Mouse (Mus musculus): ENCODE measurements around the gene Map3k10. TPM values are rescaled to one million over a fixed set of nuclear protein-coding genes. Genes with fewer than 3 reads are reported as not detected.

Map3k10 gene
- polyA plus RNA-seq, 1 experiment: 39.4 TPM

DNA sequence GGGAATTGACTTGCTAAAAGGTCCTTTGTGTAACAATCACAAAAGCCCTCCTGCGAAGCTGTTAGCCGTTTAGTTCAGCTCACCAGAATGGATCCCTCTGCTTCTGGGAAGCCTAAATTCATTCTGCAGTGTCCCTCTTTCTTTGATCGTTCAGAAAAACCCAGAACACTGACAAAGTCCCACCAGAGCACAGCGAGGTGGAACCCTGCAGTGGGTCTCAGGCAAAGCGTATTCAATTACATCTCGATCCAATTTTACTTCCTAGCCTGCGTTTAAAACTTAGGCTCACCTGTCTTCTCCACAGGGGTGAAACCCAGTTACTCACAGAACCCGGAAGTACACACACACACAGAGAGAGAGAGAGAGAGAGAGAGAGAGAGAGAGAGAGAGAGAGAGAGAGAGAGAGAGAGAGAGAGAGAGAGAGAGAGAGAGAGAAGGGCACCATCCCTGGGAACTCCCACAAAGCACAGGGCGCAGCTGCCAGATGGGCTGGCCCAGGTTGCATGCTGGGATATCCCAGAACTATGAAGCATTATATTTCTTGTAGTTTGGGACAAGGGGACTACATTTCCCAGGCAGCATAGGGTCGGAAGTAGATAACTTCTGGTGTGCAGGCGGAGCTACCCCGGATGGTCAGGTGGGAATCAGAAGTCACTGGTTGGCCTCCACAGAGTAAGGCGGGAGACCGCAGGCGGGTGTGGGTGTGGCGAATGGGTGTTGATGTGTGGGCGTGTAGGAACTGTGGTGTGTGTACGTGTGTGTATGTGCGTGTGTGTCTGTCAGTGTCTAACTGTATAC is 14.6 kb upstream of the Map3k10 start, which contains the start of gene Zfp607b:
Gene Zfp607b (plus strand): TSS at position 526 of the 798 bp plus-strand sequence.
- peak; percentile 76 for TF ChIP-seq POLR2AphosphoS2 (IDR thresholded peaks at IDR 0.05; ENCODE audit: insufficient read length, low read depth)
- peak in 2 of 3 experiments; percentile 24 to 63 for TF ChIP-seq MYOG (IDR thresholded peaks at IDR 0.05; ENCODE audit: control insufficient read depth in 1 of 3, insufficient read depth in 1 of 3, insufficient read length in 2 of 3, low read depth in 2 of 3)
- TF ChIP-seq TCF3 (IDR thresholded peaks at IDR 0.05; ENCODE audit: insufficient read length, low read depth): no peak
- TF ChIP-seq SRF (IDR thresholded peaks at IDR 0.05; ENCODE audit: control insufficient read depth, insufficient read length, low read depth): no peak
- TF ChIP-seq MYOD1 (IDR thresholded peaks at IDR 0.05; ENCODE audit: control insufficient read depth in 1 of 3, insufficient read length in 2 of 3, low read depth in 2 of 3): peak in 2 of 3 experiments; percentile 55 to 59
- TF ChIP-seq USF1 (IDR thresholded peaks at IDR 0.05; ENCODE audit: low read depth): peak; percentile 71
- TF ChIP-seq TCF12 (IDR thresholded peaks at IDR 0.05; ENCODE audit: insufficient read depth, poor library complexity, severe bottlenecking): no peak
- TF ChIP-seq POLR2A (IDR thresholded peaks at IDR 0.05; ENCODE audit: insufficient read length, low read depth): peak; percentile 71
- Histone ChIP-seq H3K79me2 (ENCODE audit: control insufficient read depth, insufficient read depth) (no peaks in the 10 kb centered on the region), H3K27me3 (ENCODE audit: control insufficient read depth, insufficient read depth, insufficient read length) (no peaks in the 10 kb centered on the region), H3ac (ENCODE audit: control insufficient read depth, insufficient read length) (no peak within 1 kb of the TSS), H3K4me2 (ENCODE audit: low read depth) (peak within 1 kb of the TSS; percentile 97), H3K36me3 (ENCODE audit: control insufficient read depth, insufficient read depth) (no peaks in the 10 kb centered on the region), H3K4me3 (peak within 1 kb of the TSS; percentile 43)

DNA sequence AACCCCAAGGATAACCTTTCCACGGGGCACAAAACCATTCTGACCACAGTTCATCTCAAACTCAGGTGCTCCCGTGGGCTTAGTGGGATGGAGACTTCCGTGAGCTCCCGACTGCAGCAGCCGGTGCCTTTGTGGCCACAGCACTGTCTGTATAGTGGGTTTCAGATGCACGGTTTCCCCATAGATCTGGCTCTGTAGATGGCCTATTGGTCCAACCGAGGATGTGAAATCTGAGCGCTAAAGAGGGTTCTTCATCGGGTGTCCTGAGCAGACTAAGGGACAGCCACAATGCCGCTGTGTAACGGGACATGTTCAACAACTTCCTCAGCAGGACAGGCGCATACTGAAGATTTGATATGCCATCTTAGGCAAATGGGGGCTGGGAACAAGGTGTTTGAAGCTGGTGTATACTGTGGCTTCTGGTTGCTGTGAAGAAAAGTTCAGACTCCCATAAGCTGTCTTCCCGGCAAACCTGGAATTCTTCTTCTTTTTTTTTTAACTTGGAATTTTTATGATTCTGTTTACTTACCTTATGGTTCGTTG is 13.9 kb upstream of the Map3k10 start:
- Histone ChIP-seq H3ac (ENCODE audit: control insufficient read depth, insufficient read length) (no peak overlapping the region), H3K4me3 (peak overlapping the region; percentile 43), H3K27me3 (ENCODE audit: control insufficient read depth, insufficient read depth, insufficient read length) (no peaks in the 10 kb centered on the region), H3K36me3 (ENCODE audit: control insufficient read depth, insufficient read depth) (no peaks in the 10 kb centered on the region), H3K79me2 (ENCODE audit: control insufficient read depth, insufficient read depth) (no peaks in the 10 kb centered on the region), H3K4me2 (ENCODE audit: low read depth) (peak overlapping the region; percentile 97)
- TF ChIP-seq MAX (IDR thresholded peaks at IDR 0.05; ENCODE audit: low read depth) (no peak), SRF (IDR thresholded peaks at IDR 0.05; ENCODE audit: control insufficient read depth, insufficient read length, low read depth) (no peak), USF1 (IDR thresholded peaks at IDR 0.05; ENCODE audit: low read depth) (no peak), REST (IDR thresholded peaks at IDR 0.05; ENCODE audit: insufficient read depth, insufficient read length) (no peak), POLR2A (IDR thresholded peaks at IDR 0.05; ENCODE audit: insufficient read length, low read depth) (no peak), TCF12 (IDR thresholded peaks at IDR 0.05; ENCODE audit: insufficient read depth, poor library complexity, severe bottlenecking) (no peak), MYOD1 (IDR thresholded peaks at IDR 0.05; ENCODE audit: control insufficient read depth in 1 of 3, insufficient read length in 2 of 3, low read depth in 2 of 3) (no peak), POLR2AphosphoS2 (IDR thresholded peaks at IDR 0.05; ENCODE audit: insufficient read length, low read depth) (no peak), CEBPB (IDR thresholded peaks at IDR 0.05; ENCODE audit: insufficient read depth, poor library complexity, severe bottlenecking) (no peak), TCF3 (IDR thresholded peaks at IDR 0.05; ENCODE audit: insufficient read length, low read depth) (no peak), E2F4 (IDR thresholded peaks at IDR 0.05; ENCODE audit: insufficient read depth) (no peak), MYOG (IDR thresholded peaks at IDR 0.05; ENCODE audit: control insufficient read depth in 1 of 3, insufficient read depth in 1 of 3, insufficient read length in 2 of 3, low read depth in 2 of 3) (no peak)

DNA sequence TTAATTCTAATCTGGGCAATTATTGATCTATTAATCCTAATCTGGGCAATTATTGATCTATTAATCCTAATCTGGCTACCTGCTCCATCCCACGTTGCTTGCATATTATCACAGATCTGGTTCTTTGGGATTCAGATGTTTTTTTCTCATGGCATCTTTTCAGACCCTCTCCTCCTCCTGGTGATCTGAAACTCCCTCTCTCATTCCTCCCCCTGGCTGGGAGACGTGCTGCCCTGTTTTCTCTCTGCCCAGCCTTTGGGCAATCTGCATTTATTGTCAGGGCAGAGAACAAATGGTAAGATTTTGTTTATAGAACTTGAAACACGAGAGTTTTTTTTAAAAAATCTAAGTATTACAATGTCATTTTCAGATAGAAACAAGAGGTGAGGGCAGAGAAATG is 13.4 kb upstream of the Map3k10 start:
- no peak overlapping the region for H3K4me3 ChIP-seq

DNA sequence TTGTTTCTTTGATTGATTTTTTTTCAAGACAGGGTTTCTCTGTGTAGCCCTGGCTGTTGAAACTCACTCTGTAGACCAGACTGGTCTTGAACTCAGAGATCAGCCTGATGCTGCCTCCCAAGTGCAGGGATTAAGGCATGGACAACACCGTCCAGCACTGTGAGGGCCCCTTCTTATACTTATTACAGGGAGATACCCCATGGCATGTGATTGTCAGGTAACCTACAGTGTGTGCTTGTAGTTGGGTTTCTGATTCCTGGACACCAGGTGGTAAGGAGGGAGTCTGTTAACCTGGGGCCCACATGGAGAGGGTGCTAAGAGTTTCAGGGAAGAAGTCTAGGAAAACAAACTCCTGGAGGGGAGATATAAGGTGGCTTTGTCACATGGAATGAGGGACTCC is 12.6 kb upstream of the Map3k10 start:
- no peak overlapping the region for H3K4me3 ChIP-seq
- no peaks in the 10 kb centered on the region for H3K27me3 ChIP-seq (ENCODE audit: control insufficient read depth, insufficient read depth, insufficient read length)
- H3K79me2 ChIP-seq (ENCODE audit: control insufficient read depth, insufficient read depth): no peaks in the 10 kb centered on the region
- H3ac ChIP-seq (ENCODE audit: control insufficient read depth, insufficient read length): no peak overlapping the region
- H3K36me3 ChIP-seq (ENCODE audit: control insufficient read depth, insufficient read depth): no peaks in the 10 kb centered on the region
- no peak overlapping the region for H3K4me2 ChIP-seq (ENCODE audit: low read depth)
- TF ChIP-seq CEBPB (IDR thresholded peaks at IDR 0.05; ENCODE audit: insufficient read depth, poor library complexity, severe bottlenecking): no peak
- TF ChIP-seq SRF (IDR thresholded peaks at IDR 0.05; ENCODE audit: control insufficient read depth, insufficient read length, low read depth): no peak
- TF ChIP-seq TCF3 (IDR thresholded peaks at IDR 0.05; ENCODE audit: insufficient read length, low read depth): no peak
- no peak for TF ChIP-seq MYOD1 (IDR thresholded peaks at IDR 0.05; ENCODE audit: control insufficient read depth in 1 of 3, insufficient read length in 2 of 3, low read depth in 2 of 3)
- no peak for TF ChIP-seq TCF12 (IDR thresholded peaks at IDR 0.05; ENCODE audit: insufficient read depth, poor library complexity, severe bottlenecking)
- no peak for TF ChIP-seq MYOG (IDR thresholded peaks at IDR 0.05; ENCODE audit: control insufficient read depth in 1 of 3, insufficient read depth in 1 of 3, insufficient read length in 2 of 3, low read depth in 2 of 3)
- TF ChIP-seq POLR2A (IDR thresholded peaks at IDR 0.05; ENCODE audit: insufficient read length, low read depth): no peak

More for the DNA sequence above, 13.4 kb upstream of the Map3k10 start:
- Histone ChIP-seq H3K79me2 (ENCODE audit: control insufficient read depth, insufficient read depth) (no peaks in the 10 kb centered on the region), H3ac (ENCODE audit: control insufficient read depth, insufficient read length) (no peak overlapping the region), H3K27me3 (ENCODE audit: control insufficient read depth, insufficient read depth, insufficient read length) (no peaks in the 10 kb centered on the region), H3K4me2 (ENCODE audit: low read depth) (peak overlapping the region; percentile 97), H3K36me3 (ENCODE audit: control insufficient read depth, insufficient read depth) (no peaks in the 10 kb centered on the region)
- no peak for TF ChIP-seq USF1 (IDR thresholded peaks at IDR 0.05; ENCODE audit: low read depth)
- no peak for TF ChIP-seq CEBPB (IDR thresholded peaks at IDR 0.05; ENCODE audit: insufficient read depth, poor library complexity, severe bottlenecking)
- TF ChIP-seq POLR2A (IDR thresholded peaks at IDR 0.05; ENCODE audit: insufficient read length, low read depth): no peak
- TF ChIP-seq TCF3 (IDR thresholded peaks at IDR 0.05; ENCODE audit: insufficient read length, low read depth): no peak
- TF ChIP-seq MYOD1 (IDR thresholded peaks at IDR 0.05; ENCODE audit: control insufficient read depth in 1 of 3, insufficient read length in 2 of 3, low read depth in 2 of 3): no peak
- no peak for TF ChIP-seq E2F4 (IDR thresholded peaks at IDR 0.05; ENCODE audit: insufficient read depth)
- TF ChIP-seq SRF (IDR thresholded peaks at IDR 0.05; ENCODE audit: control insufficient read depth, insufficient read length, low read depth): no peak
- no peak for TF ChIP-seq TCF12 (IDR thresholded peaks at IDR 0.05; ENCODE audit: insufficient read depth, poor library complexity, severe bottlenecking)
- no peak for TF ChIP-seq MYOG (IDR thresholded peaks at IDR 0.05; ENCODE audit: control insufficient read depth in 1 of 3, insufficient read depth in 1 of 3, insufficient read length in 2 of 3, low read depth in 2 of 3)
- TF ChIP-seq MAX (IDR thresholded peaks at IDR 0.05; ENCODE audit: low read depth): no peak
- TF ChIP-seq POLR2AphosphoS2 (IDR thresholded peaks at IDR 0.05; ENCODE audit: insufficient read length, low read depth): no peak
- TF ChIP-seq REST (IDR thresholded peaks at IDR 0.05; ENCODE audit: insufficient read depth, insufficient read length): no peak
